Mouse (Mus musculus) spleen, postnatal 36 days (tissue): ENCODE data around the gene Stxbp1.
A peak's percentile ranks its signal among the peaks of the same experiment; 100 is the strongest.

Experiments
- DNase-seq, 2 experiments: peaks; one replicate each; pipeline ENCODE4 v3.0.0; 2022; ENCODE audit warnings: low spot score in 2 of 2, mixed read lengths in 1 of 2

Stxbp1 gene

GRCm38 (mm10) chr2:32838147-32838884 lies 8.7 kb downstream of the Stxbp1 start:
- DNase-seq: no peak

- no peak for DNase-seq
Observed at GRCm38 (mm10) chr2:32835588-32835987, 11.5 kb downstream of the Stxbp1 start.

GRCm38 (mm10) chr2:32834496-32834895 lies 12.5 kb downstream of the Stxbp1 start:
- peak; percentile 40 to 55 for DNase-seq

- no peak for DNase-seq
Observed at GRCm38 (mm10) chr2:32828979-32829676, 17.9 kb downstream of the Stxbp1 start.

- no peak for DNase-seq
Observed at GRCm38 (mm10) chr2:32825796-32826195, 21.2 kb downstream of the Stxbp1 start.

- no peak for DNase-seq
Observed at GRCm38 (mm10) chr2:32824778-32825177, 22.3 kb downstream of the Stxbp1 start.

GRCm38 (mm10) chr2:32824181-32824580 lies 22.9 kb downstream of the Stxbp1 start:
- peak; percentile 4 to 11 for DNase-seq

GRCm38 (mm10) chr2:32823579-32824154 lies 23.4 kb downstream of the Stxbp1 start:
- peak; percentile 59 to 67 for DNase-seq

GRCm38 (mm10) chr2:32823153-32823552 lies 23.9 kb downstream of the Stxbp1 start:
- DNase-seq: peak; percentile 10 to 14

- no peak for DNase-seq
Observed at GRCm38 (mm10) chr2:32822643-32823042, 24.4 kb downstream of the Stxbp1 start.

GRCm38 (mm10) chr2:32821041-32821802 lies 25.8 kb downstream of the Stxbp1 start:
- peak; percentile 38 to 48 for DNase-seq

GRCm38 (mm10) chr2:32818208-32818607 lies 28.8 kb downstream of the Stxbp1 start:
- no peak for DNase-seq

GRCm38 (mm10) chr2:32817589-32817988 lies 29.5 kb downstream of the Stxbp1 start:
- DNase-seq: no peak

- no peak for DNase-seq
Observed at GRCm38 (mm10) chr2:32816946-32817581, 30.0 kb downstream of the Stxbp1 start.

- DNase-seq: no peak
Observed at GRCm38 (mm10) chr2:32816497-32816896, 30.5 kb downstream of the Stxbp1 start.

- DNase-seq: no peak
Observed at GRCm38 (mm10) chr2:32811959-32812358, 35.1 kb downstream of the Stxbp1 start.

GRCm38 (mm10) chr2:32808816-32809566 lies 38.1 kb downstream of the Stxbp1 start:
- no peak for DNase-seq

GRCm38 (mm10) chr2:32798251-32798962 lies 48.6 kb downstream of the Stxbp1 start:
- no peak for DNase-seq

GRCm38 (mm10) chr2:32795748-32796418 lies 51.2 kb downstream of the Stxbp1 start:
- DNase-seq: no peak

- DNase-seq: no peak
Observed at GRCm38 (mm10) chr2:32791297-32791696, 55.7 kb downstream of the Stxbp1 start.
